Mouse (Mus musculus): Measurements from ENCODE around the gene Adamts9.

DNA sequence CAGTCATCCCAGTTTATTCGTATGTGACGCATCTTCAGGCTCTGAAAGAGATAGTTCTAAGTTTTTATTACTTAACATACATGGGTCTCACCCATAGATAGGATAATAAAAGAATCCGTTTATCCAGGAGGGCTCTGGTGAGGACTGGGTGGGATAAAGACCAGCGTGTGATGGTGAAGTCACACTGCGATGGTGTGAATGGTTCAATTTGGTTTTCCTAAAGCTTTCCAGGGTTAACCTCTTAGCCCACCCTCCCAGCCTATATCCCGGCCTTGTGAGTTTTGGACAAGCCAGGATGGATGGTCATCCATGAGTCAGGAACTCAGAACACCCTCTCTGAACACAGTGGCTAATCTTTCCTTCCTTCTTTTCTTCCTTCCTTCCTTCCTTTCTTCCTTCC is 17.7 kb upstream of the Adamts9 start:
- no peak for TF ChIP-seq POLR2A (IDR thresholded peaks at IDR 0.05; ENCODE audit: borderline replicate concordance, control insufficient read depth, low read depth, low read length)
- no peak for TF ChIP-seq CTCF (IDR thresholded peaks at IDR 0.05; ENCODE audit: control insufficient read depth, insufficient read depth, low read length)
